Mouse (Mus musculus) retina, embryonic 14.5 days (tissue): ENCODE data around the gene Pan3.
"Not testable (repeated sequence)": the region's sequence is repeated elsewhere in the genome, so short reads cannot be mapped to it uniquely, and the experiment has no call there.

Source experiments
- DNase-seq: peaks from one replicate; pipeline ENCODE4 v3.0.0-alpha.2; 2015; ENCODE audit warnings: low spot score

Gene Pan3

DNA sequence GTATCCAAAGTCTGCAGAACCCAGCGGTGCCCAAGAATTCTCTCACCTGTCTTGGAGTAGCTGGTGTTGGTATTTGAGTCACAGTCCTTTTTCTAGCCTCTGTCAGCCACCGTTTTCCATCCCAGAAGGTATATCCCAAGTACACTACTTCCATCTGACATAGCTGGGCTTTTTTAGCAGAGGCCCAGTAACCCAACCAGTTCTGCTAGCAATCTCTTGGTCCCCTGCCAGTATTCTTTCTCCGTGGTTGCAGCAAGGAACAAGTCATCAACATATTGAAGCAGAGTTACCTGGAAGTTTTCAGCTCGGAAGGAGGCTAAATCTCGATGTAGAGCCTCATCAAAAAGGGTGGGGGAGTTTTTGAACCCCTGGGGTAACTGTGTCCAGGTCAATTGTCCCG lies 127.7 kb downstream of the Pan3 start:
- not testable (repeated sequence) for DNase-seq

DNA sequence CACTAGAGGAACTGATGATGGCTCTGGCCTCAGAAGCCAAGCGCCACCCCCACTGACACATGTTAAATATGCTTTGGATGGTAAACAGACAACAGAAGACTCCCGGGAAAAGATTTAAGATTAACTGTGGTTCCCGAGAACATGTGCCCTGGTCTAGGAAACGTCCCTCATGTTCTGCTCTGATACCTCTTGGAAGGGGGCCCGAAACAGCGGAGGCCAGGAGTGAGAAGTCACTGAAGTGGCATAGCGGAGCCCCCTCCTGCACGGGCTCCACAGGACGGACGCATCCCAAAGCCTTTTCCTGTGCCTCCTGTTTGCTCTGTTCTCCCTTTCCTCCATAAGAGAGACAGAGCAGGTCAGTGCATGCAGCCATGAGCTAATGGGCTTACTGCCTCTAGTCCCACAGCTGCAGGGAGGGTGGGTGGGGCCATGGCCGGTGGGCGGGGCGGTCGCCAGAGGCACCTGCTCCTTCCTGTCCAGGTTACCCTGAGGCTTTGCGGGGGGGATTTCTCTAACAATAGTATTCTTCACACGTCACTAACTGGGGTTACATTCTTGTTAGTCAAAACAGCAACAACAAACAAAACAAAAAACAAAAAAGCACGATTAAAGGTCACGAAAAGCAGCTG lies 133.7 kb downstream of the Pan3 start:
- DNase-seq = peak; percentile 25

DNA sequence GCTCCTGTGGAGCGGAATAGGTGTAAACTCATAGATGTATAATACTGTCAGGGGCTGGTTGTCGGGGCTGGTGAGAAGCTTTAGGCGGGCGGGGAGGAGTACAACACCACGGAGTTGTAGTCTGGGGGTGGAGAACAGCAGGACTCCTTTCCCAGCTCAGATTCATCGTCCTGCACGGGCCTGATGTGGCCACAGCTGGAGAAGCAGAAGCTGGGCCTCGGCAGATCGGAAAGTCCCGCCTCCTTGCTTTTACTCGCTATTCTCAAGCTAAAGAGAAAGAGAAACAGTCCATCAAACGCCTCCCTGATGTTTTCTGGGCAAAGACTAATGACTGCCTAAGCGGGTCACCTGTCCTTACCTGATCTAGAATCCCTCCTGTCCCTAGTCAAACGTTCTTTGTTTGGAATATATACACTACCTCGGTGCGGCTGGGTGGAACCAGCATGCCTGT lies 134.2 kb downstream of the Pan3 start:
- DNase-seq = no peak

DNA sequence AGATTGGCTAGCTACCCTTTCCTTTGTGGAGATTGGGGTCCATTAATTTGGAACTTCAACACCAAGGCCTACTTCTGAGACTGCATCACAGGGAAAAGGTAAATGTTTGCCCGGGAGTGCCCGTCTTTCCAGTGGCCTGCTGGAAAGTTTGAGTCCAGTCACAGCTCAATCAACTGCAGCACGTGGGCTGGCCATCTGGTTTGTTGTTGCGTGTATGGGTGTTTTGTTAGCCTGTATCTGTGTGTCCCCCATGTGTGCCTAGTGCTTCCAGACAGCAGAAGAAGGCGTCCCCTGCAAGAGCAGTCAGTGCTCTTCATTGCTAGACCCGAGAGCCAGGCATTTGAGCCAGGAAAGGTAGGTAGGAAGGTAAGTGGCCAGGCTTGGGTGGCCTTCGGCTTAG lies 135.5 kb downstream of the Pan3 start:
- DNase-seq = no peak

DNA sequence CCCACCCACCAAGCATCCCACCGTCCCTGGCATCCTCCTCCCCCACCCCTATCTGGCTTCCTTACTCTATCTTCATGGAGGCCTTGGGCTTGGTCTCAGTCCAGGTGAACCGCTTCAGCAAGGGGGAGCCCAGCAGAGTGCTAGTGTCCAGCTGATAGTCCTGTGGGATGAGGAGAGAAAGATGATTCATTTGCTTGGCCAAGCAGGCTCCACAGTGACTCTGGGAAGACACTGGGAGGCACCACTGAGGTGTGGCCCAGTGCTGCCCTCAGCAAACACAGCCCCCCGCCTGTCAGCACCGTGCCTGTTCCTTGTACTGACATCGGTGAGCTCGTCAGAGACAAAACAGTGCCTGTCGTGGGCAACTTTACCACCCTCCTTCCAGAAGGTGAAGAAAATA lies 136.4 kb downstream of the Pan3 start:
- DNase-seq = no peak

DNA sequence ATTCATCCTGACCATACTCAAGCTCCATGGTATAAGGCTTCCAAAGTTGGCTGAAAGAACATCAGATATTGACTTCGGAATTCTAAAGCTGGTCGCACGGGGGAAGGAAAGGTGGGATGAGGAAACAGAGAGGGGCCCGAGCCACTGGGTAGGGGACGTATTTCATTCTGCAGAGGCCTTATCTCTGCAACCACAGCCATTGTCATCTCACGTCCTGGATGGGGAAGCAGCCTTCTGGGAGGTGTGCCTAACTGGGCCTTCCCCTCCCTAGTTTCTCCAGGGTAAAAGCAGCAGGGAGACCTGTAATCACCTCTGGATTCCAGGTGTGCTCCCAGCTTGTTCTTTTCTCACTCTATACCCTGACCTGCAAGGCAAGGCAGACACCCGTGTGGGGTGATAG lies 142.7 kb downstream of the Pan3 start:
- no peak for DNase-seq

DNA sequence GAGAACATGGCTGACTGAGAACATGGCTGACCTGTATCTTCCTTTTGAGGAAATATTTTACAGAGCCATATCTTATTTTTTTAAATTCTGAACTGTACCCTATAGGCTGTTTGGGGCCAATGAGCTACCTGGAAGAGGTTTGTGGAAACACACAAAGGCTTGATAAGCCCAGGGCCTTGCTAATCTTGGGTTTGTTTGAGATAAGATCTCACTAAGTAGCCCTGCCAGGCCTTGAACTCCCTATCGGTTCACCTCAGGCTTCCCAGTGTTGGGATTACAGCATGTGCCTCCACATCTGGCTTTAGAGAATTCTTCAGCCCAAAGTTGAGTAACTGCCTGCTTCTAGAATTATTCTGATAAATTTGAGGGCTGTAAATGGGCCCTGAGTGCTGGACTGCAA lies 143.6 kb downstream of the Pan3 start:
- DNase-seq = no peak

DNA sequence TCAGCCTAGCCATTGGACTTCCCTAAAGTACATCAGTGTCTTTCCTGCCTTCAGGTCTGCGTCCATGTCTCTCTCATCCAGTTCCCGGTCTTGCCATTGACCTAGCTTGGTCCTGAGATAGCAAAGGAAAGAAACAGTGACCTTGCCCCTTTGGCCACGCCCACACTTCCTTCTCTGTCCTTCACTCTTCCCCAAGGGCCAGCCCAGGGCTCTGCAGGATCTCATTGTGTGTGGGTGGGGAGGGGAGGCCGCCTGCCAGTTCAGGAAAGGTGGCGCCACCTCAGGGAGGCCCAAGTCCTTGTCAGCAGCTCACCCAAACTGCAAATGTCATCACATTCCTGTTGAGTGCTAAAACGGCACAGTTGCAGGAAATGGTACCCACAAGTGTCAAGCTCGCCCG lies 144.6 kb downstream of the Pan3 start:
- no peak for DNase-seq

DNA sequence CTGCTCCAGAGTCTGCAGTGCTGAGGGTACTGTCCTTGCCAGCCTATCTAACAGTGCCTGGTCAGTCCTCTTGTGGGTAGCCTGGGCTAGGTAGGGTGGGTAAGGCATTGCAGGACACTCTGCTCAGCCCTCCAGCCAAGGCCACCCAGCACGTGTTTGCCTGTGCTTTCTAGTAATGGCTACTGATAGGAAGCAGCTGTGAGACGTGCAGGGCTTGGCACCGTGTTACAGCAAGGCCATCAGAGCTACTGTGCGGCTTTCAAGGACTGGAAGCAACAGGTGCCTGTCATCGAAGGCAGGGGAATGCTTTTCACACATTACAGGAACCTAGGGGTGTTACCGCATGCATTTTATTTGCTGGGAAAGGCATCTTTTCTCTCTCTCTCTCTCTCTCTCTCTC lies 147.0 kb downstream of the Pan3 start:
- DNase-seq = no peak

DNA sequence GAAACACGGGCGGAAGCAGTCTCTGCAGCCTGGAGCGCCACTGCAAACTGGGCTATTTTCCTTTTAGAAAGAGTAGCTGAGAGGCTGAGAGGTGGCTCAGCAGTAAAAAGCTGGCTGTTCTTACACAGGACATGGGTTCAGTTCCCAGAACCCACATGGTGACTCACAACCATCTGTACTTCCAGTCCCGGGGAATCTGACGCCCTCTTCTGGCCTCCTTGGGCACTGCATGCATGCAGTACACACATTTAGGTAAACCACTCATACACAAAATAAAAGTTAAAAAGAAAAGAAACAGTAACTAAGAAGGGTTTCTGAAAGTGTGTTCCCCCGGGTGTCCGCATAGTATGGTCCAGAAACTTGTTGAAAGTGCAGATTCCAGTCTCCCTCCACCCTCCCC lies 149.2 kb downstream of the Pan3 start:
- DNase-seq = no peak

DNA sequence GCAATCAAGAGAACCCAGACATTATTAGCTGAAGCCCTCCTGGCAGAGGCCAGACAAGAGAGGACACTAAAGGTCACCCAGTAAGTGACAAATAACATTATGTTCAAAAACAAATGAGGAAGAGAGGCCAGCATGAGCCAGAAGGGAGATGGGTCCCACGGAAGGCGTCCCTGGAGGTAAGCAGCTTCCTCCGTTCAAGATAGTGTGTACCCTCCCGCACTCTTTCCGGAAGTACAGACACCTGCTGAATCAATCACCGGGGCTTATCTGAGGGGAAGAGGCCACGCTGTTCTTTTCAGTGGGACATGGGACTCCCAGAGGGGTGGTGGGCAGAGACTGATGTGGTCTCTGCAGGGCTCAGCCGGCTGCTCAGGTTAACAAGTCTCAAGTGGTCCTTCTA lies 149.7 kb downstream of the Pan3 start:
- no peak for DNase-seq

DNA sequence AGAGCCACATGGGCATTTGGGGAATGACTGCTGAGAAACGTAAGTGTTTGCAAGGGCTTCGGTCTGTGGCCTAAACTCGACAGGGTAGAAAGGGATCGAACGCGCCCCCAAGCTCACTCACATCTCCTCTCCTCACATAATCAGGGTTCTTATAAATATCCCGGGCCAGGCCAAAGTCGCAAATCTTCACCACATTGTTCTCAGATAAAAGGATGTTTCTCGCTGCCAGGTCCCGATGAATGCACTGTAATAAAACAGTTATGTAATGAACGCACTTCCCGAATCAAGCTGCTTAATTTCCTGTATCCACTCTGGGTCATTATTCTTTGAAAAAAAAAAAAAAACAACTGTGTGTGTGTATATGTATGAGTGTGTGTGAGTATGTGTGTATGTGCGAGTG lies 150.2 kb downstream of the Pan3 start:
- no peak for DNase-seq

DNA sequence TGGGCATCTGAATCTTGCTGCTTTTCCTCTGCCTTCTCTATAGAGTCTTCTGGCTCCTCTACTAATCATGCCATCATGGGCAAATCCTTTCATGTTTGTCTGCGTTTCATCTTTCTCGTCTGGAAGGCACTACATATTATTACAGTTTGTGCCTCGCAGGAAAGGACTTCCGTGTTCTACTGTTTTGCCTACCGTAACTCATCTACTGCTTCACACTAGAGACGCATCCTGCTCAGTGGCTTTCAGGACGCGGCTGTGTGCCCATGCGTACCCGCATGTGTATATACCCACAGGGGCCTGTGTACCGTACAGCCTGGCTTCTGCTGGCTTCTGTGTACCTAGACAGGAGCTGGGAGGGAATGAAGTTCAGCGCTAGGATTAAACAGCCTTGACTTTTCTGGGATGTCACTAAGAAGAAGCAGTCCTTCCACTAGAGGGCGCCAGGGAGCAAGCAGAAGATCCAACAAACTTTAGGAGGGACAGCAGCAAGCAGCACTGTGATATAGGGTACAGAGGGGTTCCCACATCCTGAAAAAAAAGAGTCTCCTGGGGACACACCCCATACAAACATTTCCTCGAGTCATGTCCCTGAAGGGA lies 153.8 kb downstream of the Pan3 start:
- peak; percentile 84 for DNase-seq

DNA sequence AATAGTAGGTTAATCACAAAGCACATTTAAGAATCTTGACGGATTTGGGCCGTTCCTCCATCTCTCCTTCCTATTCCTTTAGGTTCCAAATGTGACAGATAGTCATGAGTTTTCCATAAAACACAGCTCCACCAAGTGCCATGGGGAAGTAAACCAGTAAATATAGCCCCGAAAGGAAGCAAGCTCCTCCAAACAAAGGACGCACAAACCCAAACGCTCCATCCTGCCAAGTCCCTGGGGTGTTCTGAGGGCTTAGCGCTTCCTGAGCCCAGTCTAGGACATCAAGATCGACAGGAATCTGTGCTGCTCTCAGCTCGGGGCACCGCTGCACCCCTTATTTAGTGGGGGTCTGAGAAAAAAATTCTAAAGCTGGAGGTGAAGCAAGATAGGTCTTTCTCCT lies 154.7 kb downstream of the Pan3 start:
- DNase-seq = no peak

DNA sequence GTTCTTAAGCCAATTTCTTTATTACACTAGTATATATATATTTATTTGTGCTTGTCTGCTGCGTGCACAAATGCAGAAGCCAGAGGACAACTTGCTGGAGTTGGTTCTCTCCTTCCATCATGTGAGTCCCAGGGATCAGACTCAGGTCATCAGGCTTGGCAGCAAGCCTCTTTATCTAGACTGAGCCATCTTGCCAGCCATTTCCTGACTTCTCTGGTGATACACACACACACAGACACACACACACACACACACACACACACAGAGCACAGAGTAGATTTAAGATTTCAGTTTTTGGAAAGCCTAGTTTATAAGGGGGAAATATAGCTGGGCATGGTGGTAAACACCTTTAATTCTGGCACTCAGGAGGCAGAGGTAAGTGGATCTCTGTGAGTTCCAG lies 155.1 kb downstream of the Pan3 start:
- no peak for DNase-seq

DNA sequence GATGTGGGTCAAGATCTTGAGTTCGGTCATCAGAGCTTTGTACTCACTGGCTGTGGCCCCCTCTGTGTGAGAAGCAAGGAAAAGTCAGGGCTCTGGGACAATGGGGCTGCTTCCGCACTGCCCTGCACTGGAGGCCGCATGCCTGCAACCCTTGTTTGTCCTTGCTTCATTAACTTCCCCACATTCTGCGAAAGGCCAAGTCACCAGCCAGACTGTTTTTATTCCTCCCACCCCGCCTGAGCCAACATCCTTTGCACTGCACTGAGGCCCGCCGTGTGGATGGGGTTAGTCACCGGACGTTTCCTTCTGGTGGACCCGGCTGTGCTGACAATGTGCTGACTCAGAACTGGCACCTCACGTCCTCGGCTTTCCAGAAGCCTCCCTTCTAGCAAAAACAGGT lies 159.9 kb downstream of the Pan3 start:
- peak; percentile 7 for DNase-seq

DNA sequence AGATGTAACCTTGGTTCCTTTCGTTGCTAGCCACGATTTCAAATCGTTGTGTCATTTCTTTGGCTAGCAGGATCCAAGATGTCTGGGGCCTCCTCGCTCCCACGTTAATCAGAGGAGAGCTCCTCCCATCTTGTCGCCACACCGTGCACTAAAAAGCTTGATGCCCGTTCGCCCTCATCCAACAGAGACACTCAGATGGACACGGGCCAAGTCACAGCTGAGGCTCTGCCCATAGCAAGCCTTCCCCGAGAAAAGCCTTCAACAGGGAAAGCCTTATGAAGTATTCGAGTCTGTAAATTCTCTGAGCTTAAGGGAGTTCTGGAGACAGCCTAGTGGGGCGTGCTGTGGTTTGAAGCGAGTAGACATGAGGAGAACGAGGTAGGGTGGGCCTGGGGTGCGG lies 167.9 kb downstream of the Pan3 start:
- DNase-seq = no peak
